Mouse (Mus musculus) kidney, postnatal 0 days (tissue): ENCODE measurements around the gene Rad9b. TPM values are rescaled to one million over a fixed set of nuclear protein-coding genes. Genes with fewer than 3 reads are reported as not detected.

ENCODE experiments used
- ATAC-seq: fragments of 200-750 bp; cut with Nextera tagmentation; replicated peaks from 2 replicates; pipeline ENCODE4 v1.8.0; 2017; ENCODE audit warnings: low read depth, moderate number of reproducible peaks, moderate TSS enrichment, moderate library complexity; ENCODE audit not compliant: low FRiP score
- DNase-seq: peaks from one replicate; pipeline ENCODE4 v3.0.0-alpha.2; 2016; ENCODE audit warnings: low spot score
- H3K27ac ChIP-seq: fragments of 300-500 bp; sonication (generic); 2 replicates; pipeline ENCODE4 v1.5.1; 2014; ENCODE audit warnings: mild to moderate bottlenecking
- H3K27me3 ChIP-seq: fragments of 300-500 bp; sonication (generic); 2 replicates; pipeline ENCODE4 v1.6.1; 2014; ENCODE audit warnings: low read length, mixed read lengths; ENCODE audit not compliant: insufficient read depth
- H3K36me3 ChIP-seq: fragments of 300-500 bp; sonication (generic); 2 replicates; pipeline ENCODE4 v1.6.1; 2014; ENCODE audit warnings: low read length, mixed read lengths; ENCODE audit not compliant: insufficient read depth
- H3K4me1 ChIP-seq: fragments of 300-500 bp; sonication (generic); replicated peaks from 2 replicates; pipeline ENCODE4 v1.6.1; 2014; ENCODE audit warnings: antibody characterized with exemption, low read length, mixed read lengths; ENCODE audit not compliant: insufficient read depth
- H3K4me2 ChIP-seq: fragments of 300-500 bp; sonication (generic); 2 replicates; pipeline ENCODE4 v1.6.1; 2014; ENCODE audit warnings: mild to moderate bottlenecking, low read length, moderate library complexity, mixed read lengths
- H3K4me3 ChIP-seq: fragments of 300-500 bp; sonication (generic); replicated peaks from 2 replicates; pipeline ENCODE4 v1.5.1; 2014; ENCODE audit warnings: low read depth, low read length
- H3K9ac ChIP-seq: fragments of 300-500 bp; sonication (generic); 2 replicates; pipeline ENCODE4 v1.6.1; 2014; ENCODE audit warnings: low read depth, low read length
- H3K9me3 ChIP-seq: fragments of 300-500 bp; sonication (generic); replicated peaks from 2 replicates; pipeline ENCODE4 v1.6.1; 2016; ENCODE audit warnings: low read length, inconsistent platforms, mixed read lengths
- CTCF ChIP-seq: IDR thresholded peaks from 2 replicates; pipeline ENCODE4 v1.5.1; 2016; ENCODE audit warnings: antibody characterized with exemption, low read depth, mild to moderate bottlenecking, moderate library complexity
- WGBS: fragments of 180-500 bp; shearing (Covaris S2); extraction: QIAGEN DNeasy Blood & Tissue Kit; methylation state at CpG from one replicate; pipeline ENCODE4 v1.1.7; 2014; 5-methylcytosine and 5-hydroxymethylcytosine counted together
- polyA plus RNA-seq: library from polyadenylated mRNA; unstranded; fragments of >200 nt; fragmentation: Nextera tagmentation; extraction: Ambion mirVana; gene quantifications from 2 replicates; pipeline ENCODE4 v1.2.1, GENCODE M21; 2015

Rad9b gene
- polyA plus RNA-seq, 1 experiment from 2014 or later: 11.8 TPM

- H3K27me3 ChIP-seq: no peaks in the 10 kb centered on the region
- H3K4me3 ChIP-seq: peak overlapping the region; percentile 76
- TF ChIP-seq CTCF: no peak
- no peak for ATAC-seq
- H3K4me2 ChIP-seq: peak overlapping the region; percentile 66; the same call in 1 of the 2 replicates
- DNase-seq: no peak
- H3K27ac ChIP-seq: no peak overlapping the region
- H3K9ac ChIP-seq: no peak overlapping the region
- no peaks in the 10 kb centered on the region for H3K9me3 ChIP-seq
- H3K4me1 ChIP-seq: no peaks in the 10 kb centered on the region
- WGBS: 57% methylated on average over 15 of the region's 16 CpGs
- no peaks in the 10 kb centered on the region for H3K36me3 ChIP-seq
These were observed 37.2 kb upstream of the Rad9b start for GRCm38 (mm10) chr5:122391178-122391785.

- Histone ChIP-seq H3K27me3 (no peaks in the 10 kb centered on the region), H3K36me3 (no peaks in the 10 kb centered on the region), H3K9me3 (no peaks in the 10 kb centered on the region), H3K4me2 (no peak overlapping the region), H3K27ac (no peak overlapping the region), H3K4me3 (no peak overlapping the region), H3K9ac (no peak overlapping the region), H3K4me1 (no peaks in the 10 kb centered on the region)
- no peak for TF ChIP-seq CTCF
- no peak for DNase-seq
- ATAC-seq: no peak
These were observed 36.6 kb upstream of the Rad9b start for GRCm38 (mm10) chr5:122390671-122391070.

- no peaks in the 10 kb centered on the region for H3K27me3 ChIP-seq
- no peak overlapping the region for H3K27ac ChIP-seq
- WGBS: 90% methylated on average over 5 of the region's 5 CpGs
- H3K9me3 ChIP-seq: no peaks in the 10 kb centered on the region
- H3K36me3 ChIP-seq: no peaks in the 10 kb centered on the region
- no peak overlapping the region for H3K4me2 ChIP-seq
- no peak for TF ChIP-seq CTCF
- DNase-seq (no peak), ATAC-seq (no peak)
- H3K9ac ChIP-seq: no peak overlapping the region
- H3K4me1 ChIP-seq: no peaks in the 10 kb centered on the region
- H3K4me3 ChIP-seq: no peak overlapping the region
These were observed 36.0 kb upstream of the Rad9b start for GRCm38 (mm10) chr5:122390006-122390405.

GRCm38 (mm10) chr5:122379374-122380155 is 25.5 kb upstream of the Rad9b start:
- H3K9ac ChIP-seq: no peak overlapping the region
- TF ChIP-seq CTCF: peak; percentile 90
- no peaks in the 10 kb centered on the region for H3K9me3 ChIP-seq
- no peaks in the 10 kb centered on the region for H3K27me3 ChIP-seq
- peak; percentile 78 for ATAC-seq
- peak; percentile 83 for DNase-seq
- no peak overlapping the region for H3K27ac ChIP-seq
- H3K4me1 ChIP-seq: no peaks in the 10 kb centered on the region
- H3K4me3 ChIP-seq: no peak overlapping the region
- peaks cover 25% of the 10 kb centered on the region for H3K36me3 ChIP-seq
- no peak overlapping the region for H3K4me2 ChIP-seq
- 47% methylated on average over 11 of the region's 11 CpGs for WGBS

- Histone ChIP-seq H3K4me1 (peaks cover 4% of the 10 kb centered on the region; the same call in 1 of the 2 replicates), H3K27me3 (no peaks in the 10 kb centered on the region), H3K9me3 (no peaks in the 10 kb centered on the region), H3K27ac (no peak overlapping the region), H3K9ac (no peak overlapping the region), H3K4me3 (no peak overlapping the region), H3K4me2 (no peak overlapping the region), H3K36me3 (peaks cover 25% of the 10 kb centered on the region)
- WGBS: 95% methylated on average over 12 of the region's 12 CpGs
- no peak for TF ChIP-seq CTCF
- no peak for DNase-seq
- ATAC-seq: no peak
These were observed 24.1 kb upstream of the Rad9b start for GRCm38 (mm10) chr5:122378171-122378570.

GRCm38 (mm10) chr5:122377101-122377833 is 23.2 kb upstream of the Rad9b start:
- no peak for TF ChIP-seq CTCF
- Histone ChIP-seq H3K4me3 (no peak overlapping the region), H3K4me1 (peaks cover 7% of the 10 kb centered on the region; the same call in 1 of the 2 replicates), H3K9me3 (no peaks in the 10 kb centered on the region), H3K4me2 (no peak overlapping the region), H3K9ac (no peak overlapping the region), H3K36me3 (peaks cover 24% of the 10 kb centered on the region), H3K27ac (no peak overlapping the region), H3K27me3 (no peaks in the 10 kb centered on the region)
- ATAC-seq (no peak), DNase-seq (no peak)
- 85% methylated on average over 4 of the region's 4 CpGs for WGBS
